Mouse (Mus musculus) gastrocnemius, postnatal 10 days (tissue): ENCODE data around the gene Tvp23a. TPM values are rescaled to one million over a fixed set of nuclear protein-coding genes. Genes with fewer than 3 reads are reported as not detected.
A peak's percentile ranks its signal among the peaks of the same experiment; 100 is the strongest.

ENCODE experiments used
- DNase-seq: peaks from one replicate; pipeline ENCODE4 v3.0.0; 2021; ENCODE audit warnings: mixed read lengths
- total RNA-seq, 2 experiments: library from RNA; stranded (reverse); gene quantifications; 2 replicates each; pipeline ENCODE4 v1.2.3; 2021

Gene Tvp23a
- total RNA-seq, 2 experiments from 2014 or later: 1.2 TPM

GRCm38 (mm10) chr16:10394699-10395540 lies 52.2 kb downstream of the Tvp23a start, which contains the start of gene Tekt5:
Gene Tekt5, minus strand, starts transcription at chr16:10395490.
- peak; percentile 54 for DNase-seq

- no peak for DNase-seq
These were observed 54.6 kb downstream of the Tvp23a start for GRCm38 (mm10) chr16:10392587-10392986.

- DNase-seq: no peak
These were observed 58.4 kb downstream of the Tvp23a start for GRCm38 (mm10) chr16:10388634-10389365.

- no peak for DNase-seq
These were observed 61.9 kb downstream of the Tvp23a start for GRCm38 (mm10) chr16:10385261-10385660.

GRCm38 (mm10) chr16:10384544-10384943 lies 62.6 kb downstream of the Tvp23a start:
- no peak for DNase-seq

GRCm38 (mm10) chr16:10384060-10384497 lies 63.1 kb downstream of the Tvp23a start:
- DNase-seq: no peak

- DNase-seq: no peak
These were observed 67.6 kb downstream of the Tvp23a start for GRCm38 (mm10) chr16:10379531-10379930.

GRCm38 (mm10) chr16:10377286-10377685 lies 69.9 kb downstream of the Tvp23a start:
- no peak for DNase-seq

GRCm38 (mm10) chr16:10374254-10375011 lies 72.7 kb downstream of the Tvp23a start:
- peak; percentile 38 for DNase-seq

GRCm38 (mm10) chr16:10372372-10372771 lies 74.8 kb downstream of the Tvp23a start:
- no peak for DNase-seq

Other genes starting within 250 kb of the Tvp23a start
- 10 to 100 TPM; 12.3 to 14.4 TPM for gene Emp2, start 133.4 kb downstream of the Tvp23a start, total RNA-seq
- gene Tekt5, start 51.9 kb downstream of the Tvp23a start, total RNA-seq: under 1 TPM; 0.23 to 0.31 TPM
- gene Nubp1, start 35.4 kb downstream of the Tvp23a start, total RNA-seq: 1 to 10 TPM; 7.8 to 8.5 TPM
- under 1 TPM; 0.14 to 0.21 TPM for gene Ciita, start 32.7 kb upstream of the Tvp23a start, total RNA-seq
- 10 to 100 TPM; 26.8 to 30.3 TPM for gene Dexi, start 95.7 kb upstream of the Tvp23a start, total RNA-seq
- gene Clec16a, start 98.0 kb upstream of the Tvp23a start, total RNA-seq: 10 to 100 TPM; 24.5 to 25.8 TPM